Mouse (Mus musculus): ENCODE results near the gene Lyl1.
A peak's percentile ranks its signal among the peaks of the same experiment; 100 is the strongest.

Lyl1 gene

GRCm38 (mm10) chr8:84703466-84704249, 2.4 kb downstream of the Lyl1 start:
- peak; percentile 52 to 57 for DNase-seq (ENCODE audit: low spot score in 2 of 2)

GRCm38 (mm10) chr8:84704356-84704755, 3.1 kb downstream of the Lyl1 start:
- DNase-seq (ENCODE audit: low spot score in 2 of 2) = peak; percentile 75 to 85

DNA sequence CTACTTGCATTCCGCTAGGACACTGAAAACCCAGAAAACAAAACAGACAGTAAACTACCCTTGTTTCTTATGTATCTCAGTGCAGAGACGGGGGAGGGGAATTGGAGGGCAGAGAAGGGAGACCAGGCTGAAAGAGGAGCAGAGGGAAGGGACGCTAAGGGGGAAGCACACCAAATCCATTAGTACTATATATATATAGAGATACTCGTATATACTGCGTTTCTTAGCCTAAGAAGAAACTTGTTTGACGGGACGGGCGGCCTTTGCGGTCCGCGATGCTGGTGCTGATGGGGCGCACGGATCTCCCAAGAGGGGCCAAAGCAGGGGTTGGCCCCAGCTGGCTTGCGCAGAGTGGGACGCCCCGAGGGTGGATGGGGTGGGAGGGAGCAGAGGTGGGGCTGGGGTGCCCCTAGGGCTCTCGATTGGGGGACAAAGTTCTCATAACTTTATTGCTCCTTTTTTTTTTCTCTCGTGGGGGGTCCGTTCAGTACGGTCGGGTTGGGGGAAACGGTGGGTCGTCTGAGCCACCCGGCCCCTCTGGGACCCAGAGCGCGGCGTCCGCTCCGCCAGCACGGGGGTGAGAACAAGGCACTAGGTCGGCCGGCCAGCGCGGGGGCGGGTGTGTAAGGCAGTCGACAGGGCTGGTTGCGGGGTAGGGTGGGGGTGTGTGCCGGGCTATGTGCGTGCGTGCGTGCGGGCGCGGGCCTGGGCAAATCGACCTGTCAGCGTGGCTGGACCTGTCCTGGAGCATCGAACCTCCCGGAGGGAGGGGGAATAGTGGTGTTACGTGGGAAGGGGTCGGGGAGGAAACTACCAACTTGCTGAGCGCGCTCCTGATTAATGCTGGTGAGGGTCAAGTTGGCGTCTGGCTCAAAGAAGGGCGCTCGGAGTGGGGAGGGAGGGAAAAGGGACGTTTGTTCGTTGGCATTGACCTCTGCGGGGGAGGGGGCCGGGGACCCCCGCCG, 3.9 kb downstream of the Lyl1 start:
- peak; percentile 63 to 68 for DNase-seq (ENCODE audit: low spot score in 2 of 2)

DNA sequence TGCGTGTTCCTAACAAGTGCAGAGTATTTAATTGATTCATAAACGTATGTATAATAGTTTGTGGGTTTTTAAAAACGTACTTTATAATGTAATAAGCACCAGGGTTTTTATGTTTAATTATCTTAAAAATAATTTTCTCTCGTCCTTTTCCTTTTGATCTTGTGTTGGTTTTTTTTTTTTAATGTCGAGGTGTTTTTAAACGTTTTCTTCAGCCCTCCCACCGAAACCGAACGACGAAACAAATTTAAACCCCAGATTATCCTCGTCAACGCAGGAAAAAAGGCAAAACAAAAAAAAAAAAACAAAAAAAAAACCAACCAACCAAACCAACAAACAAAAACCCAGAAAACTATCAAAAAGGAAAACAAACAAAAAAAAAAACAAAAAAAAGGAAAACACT, 4.7 kb downstream of the Lyl1 start:
- no peak for DNase-seq (ENCODE audit: low spot score in 2 of 2)

DNA sequence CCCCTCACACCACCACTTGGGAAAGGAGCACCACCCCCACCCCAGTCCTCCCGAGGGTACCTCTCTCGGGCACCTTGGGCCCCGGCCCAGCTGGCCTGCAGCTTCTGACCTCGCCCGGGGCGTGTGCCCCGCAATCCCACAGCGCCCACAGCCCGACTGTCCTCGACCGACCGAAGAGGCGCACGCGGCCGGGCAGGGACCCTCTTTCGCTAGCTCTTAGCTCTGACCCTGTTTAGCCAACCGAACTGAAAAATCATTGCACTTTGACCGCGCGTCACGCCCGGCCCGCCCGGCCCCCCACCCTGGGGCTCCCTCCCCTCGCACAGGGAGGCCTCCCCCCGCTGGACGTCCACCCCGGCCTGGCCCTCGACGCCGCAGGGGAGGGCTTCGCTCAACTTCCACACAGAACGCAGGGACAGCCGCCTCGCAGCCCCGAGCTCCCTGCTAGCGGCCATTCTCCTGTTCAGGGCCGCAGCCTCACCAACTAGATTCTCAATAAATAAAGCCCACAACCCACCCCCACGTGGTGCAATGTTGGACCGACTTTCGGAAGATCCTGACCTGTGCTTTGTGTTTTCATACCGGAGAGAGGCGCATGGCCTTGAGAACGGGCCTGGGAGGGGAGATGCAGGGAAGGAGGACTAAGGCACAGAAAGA, 5.5 kb downstream of the Lyl1 start:
- DNase-seq (ENCODE audit: low spot score in 2 of 2) = no peak

DNA sequence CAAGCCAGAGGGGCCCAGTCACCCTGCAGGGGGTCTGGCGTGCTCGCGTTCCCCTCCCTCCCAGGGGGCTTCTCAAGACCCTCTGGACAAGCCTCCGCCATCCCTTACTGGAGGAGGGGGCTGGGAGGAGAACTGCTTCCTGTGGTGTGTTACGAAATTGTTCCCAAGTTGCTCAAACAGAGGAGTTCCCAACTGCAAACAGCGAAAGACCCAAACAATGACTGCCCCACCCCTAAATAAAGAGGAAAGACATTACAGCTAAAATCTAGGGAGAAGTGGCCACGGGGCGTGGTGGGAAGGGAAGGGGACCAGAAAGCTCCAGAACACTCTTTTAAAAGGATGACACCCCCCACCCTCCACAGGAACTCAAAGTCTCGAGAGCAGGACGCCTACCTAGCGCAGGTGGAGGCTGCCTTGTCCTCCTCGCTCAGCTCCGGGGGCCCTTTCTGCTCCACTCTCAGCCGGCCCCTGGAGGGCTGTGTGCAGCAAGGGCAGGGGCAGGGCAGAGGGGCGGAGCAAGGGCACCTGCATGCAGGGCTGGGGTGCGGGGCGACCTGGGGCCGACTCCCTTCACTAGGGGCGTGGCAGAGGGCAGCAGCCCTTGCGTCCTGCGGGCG, 6.1 kb downstream of the Lyl1 start:
- peak; percentile 88 to 90 for DNase-seq (ENCODE audit: low spot score in 2 of 2)

DNA sequence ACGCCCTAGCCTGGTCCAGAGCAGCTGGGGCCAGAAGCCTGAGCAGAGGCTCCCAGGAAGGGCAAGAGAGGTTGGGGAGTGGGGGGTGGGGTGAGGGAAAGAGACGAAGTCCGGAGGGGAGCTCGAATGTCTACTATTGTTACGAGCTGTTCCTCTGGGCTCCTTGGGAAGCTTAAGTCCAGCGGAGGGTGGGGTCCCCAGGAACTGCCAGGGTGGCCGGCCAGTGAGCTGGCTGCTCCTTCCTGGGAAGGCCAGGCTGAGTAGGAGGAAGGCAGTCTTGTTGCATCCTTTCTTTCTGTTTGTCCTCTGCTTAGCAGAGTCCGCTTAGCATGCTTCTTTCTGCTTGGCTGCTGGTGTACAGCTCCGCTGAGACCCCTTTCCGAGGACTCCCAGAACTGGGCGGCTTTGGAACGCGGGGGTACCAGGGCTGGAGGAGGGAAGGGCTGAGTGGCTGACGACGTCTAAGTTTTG, 6.8 kb downstream of the Lyl1 start:
- no peak for DNase-seq (ENCODE audit: low spot score in 2 of 2)

DNA sequence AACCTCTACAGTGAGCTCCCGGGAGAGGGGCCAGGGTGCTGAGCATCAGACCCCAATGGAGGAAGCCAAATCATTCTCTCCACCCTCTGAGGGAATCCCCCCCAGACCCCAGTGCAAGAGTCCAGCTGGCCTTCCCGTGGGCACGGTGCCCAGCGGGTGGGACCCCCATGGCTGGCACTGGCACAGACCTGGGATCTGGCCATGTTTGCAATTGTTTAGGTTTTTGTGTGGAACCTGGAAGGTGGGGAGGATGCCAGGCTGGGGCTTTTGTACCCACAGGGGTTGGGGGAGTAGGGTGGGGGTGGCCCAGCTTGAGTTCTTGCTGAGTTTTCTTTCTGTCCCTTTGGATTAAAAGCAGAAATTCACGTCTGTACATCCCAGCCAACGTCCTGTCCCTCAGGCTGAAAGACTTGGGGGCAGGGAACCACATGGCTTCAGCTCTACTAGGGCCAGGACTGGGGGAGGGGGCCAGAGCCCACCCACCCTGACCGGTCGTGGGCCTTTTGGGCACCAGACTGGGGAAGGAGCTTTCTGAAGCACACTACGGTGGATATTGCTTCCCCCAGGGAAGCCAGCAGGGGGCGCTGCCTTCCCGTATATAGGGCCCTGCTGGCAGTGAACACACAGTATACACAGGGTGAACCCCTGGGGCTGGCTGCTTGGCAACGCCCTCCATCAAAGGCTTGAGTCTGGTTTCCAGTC, 7.7 kb downstream of the Lyl1 start:
- DNase-seq (ENCODE audit: low spot score in 2 of 2) = peak; percentile 78 to 87

DNA sequence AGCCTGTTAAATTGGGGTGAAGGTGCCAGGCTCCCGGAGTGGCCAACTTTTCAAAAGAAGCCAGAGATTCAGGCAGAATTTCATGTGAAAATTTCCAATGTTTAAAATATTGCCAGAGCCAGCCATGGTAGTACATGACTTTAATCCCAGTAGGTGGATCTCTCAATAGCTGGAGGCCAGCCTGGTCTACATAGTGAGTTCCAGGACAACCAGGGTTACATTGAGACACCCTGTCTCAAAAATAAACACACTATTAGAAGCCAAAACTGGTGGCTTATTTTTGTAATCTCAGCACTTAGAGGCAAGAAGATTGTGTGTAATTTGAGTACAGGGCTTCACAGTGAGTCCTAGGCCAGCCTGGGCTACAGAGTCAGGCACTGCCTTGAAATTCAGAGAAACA, 8.7 kb downstream of the Lyl1 start:
- DNase-seq (ENCODE audit: low spot score in 2 of 2) = no peak

DNA sequence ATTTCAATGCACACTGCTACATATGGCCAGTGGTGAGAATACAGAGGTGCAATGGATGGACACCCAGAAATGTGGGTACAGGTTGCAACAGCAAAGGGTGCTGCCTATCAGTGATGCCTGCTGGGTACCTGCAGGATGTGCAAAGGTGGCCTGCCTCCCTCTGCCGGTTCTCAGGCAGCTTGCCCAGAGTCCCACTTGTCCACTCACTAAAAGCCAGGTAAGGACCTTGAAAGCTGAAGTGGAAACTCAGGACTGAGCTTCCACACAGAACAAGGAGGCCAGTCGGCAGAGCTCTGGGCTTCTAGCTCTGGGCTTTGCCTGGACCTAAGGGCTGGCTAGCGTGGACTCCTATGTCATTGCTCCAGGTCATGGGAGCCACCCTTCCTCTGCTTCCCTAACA, 10.1 kb downstream of the Lyl1 start:
- no peak for DNase-seq (ENCODE audit: low spot score in 2 of 2)

- no peak for DNase-seq (ENCODE audit: low spot score in 2 of 2)
These were observed 10.9 kb downstream of the Lyl1 start for GRCm38 (mm10) chr8:84711933-84712758.

- DNase-seq (ENCODE audit: low spot score in 2 of 2) = no peak
These were observed 11.5 kb downstream of the Lyl1 start for GRCm38 (mm10) chr8:84712759-84713120.

GRCm38 (mm10) chr8:84713381-84713780, 12.1 kb downstream of the Lyl1 start:
- no peak for DNase-seq (ENCODE audit: low spot score in 2 of 2)

DNA sequence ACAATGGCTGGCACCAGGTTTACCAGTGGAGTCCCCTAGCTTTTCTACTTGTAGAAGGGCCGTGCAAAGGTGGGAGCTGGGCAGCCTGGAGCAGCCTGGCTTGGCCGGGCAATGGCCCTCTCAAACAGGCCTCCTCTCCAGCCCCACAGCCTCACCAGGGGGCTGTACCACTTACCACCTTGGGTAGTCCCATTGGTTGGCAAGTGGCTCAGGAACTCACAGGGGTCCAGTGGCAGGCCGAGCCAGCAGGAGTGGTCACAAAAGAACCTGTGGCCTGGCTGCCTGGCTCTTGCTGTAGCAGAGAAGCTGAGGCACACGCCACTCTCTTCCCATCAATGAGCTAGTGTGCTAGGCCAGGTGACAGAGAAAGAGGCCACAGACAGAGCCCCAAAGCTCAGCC, 12.9 kb downstream of the Lyl1 start:
- DNase-seq (ENCODE audit: low spot score in 2 of 2) = no peak

DNA sequence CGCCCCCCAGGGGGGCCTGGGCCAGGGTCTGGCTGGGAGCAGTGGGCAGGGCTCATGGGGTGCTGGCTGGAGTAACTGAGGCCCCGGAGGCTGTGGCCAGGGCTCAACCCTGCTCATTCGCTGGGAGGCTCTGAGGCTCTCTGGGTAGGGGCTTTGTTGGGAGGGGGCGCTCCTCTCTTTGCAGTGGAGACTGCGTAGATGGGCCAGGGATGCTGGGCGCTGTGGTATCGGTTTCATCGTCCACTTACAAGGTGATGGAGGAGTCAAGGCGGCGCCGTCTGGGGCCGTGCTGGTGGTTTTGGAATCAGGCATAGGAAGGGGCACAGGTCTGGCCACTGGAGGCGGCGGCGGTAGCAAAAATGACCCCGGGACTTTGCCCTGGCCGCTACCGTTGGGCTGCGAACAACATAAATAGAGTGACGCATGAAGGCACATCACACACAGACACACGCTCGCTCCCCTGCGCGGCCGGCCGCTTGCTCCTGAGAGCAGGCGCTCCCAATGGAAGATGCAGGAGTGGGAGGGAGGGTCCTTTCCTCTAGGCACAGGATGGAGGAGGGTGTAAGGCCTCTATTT, 14.7 kb downstream of the Lyl1 start:
- no peak for DNase-seq (ENCODE audit: low spot score in 2 of 2)

GRCm38 (mm10) chr8:84716790-84717189, 15.5 kb downstream of the Lyl1 start:
- DNase-seq (ENCODE audit: low spot score in 2 of 2) = no peak

DNA sequence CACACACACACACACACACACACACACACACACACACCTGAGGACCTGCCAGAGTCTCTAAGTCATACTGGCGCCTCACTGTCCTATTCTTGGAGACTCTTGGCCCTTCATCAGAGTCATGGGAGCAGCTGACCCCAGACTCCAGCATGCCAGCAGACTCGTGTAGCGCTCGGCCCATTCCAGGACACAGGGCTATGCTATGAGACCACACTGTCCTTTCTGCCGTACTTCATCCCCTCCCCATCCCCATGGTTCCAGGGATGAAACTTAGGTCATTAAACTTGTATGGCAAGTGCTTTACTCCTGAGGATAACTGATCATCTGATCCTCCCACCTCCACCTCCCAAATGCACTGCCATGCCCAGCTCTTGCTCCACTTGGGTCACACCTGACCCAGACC, 17.2 kb downstream of the Lyl1 start:
- DNase-seq (ENCODE audit: low spot score in 2 of 2) = no peak

DNA sequence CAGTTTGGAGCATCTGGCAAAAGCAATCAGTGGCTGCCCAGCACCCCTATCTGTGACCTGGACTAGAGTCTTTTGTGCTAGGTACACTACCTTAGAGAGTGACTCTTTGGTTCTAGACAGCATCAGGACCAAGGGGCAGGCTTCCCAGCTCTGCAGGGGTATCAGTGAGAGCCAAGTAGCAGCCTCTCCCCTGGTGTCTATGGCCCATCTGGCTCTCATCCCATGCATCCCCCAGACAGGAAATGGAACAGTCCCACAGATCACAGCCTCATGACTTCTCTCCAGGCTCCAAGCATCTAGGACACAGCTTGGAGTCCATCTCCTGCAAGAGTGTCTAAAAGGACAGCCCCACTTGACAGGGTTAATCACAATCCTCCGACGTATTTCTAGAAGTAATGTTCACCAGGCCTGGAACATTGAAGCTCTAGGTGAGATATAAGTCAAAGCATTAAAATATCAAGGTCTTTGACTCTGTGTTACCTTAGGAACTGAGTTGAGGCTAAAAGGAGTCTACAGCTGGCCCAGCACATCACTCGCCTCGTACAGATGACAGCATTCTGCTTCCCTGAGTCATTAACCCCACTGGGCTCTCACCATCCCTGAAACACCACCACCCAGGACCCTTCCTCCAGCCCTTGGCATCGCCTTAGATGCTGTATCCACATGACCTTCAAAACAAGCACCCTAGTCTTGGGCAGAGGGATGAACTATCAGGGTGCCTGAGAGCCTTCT, 17.9 kb downstream of the Lyl1 start:
- no peak for DNase-seq (ENCODE audit: low spot score in 2 of 2)

DNA sequence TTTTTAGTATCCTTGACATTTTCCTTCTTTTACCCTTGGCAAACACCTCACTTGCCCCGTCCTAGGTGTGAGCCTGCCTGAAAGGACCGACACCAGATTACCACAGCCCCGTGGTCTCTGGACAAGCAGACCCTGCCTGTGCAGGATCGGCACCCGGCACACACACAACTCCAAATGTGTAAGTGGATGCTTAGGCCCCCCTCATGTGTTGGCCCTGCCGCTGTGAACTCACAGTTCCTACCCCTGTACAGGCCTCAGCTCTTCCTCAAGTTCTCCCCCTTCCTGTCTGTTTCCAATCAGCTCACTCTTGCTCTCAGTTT, 21.2 kb downstream of the Lyl1 start:
- no peak for DNase-seq (ENCODE audit: low spot score in 2 of 2)
